Mouse (Mus musculus) 3T3-L1 (cell line): ENCODE results near the gene Kctd8.

Experiments used
- DNase-seq: peaks from one replicate; pipeline ENCODE4 v3.0.0-alpha.2; 2015; ENCODE audit warnings: low read depth, low spot score

Gene Kctd8

GRCm38 (mm10) chr5:69159897-69160509 lies 181.5 kb downstream of the Kctd8 start:
- DNase-seq, result no peak

- DNase-seq, result no peak
Measured at GRCm38 (mm10) chr5:69156489-69156888, 185.0 kb downstream of the Kctd8 start.

- no peak for DNase-seq
Measured at GRCm38 (mm10) chr5:69145827-69146226, 195.7 kb downstream of the Kctd8 start.

GRCm38 (mm10) chr5:69141082-69141481 lies 200.4 kb downstream of the Kctd8 start:
- DNase-seq, result no peak

- DNase-seq, result no peak
Measured at GRCm38 (mm10) chr5:69108718-69109117, 232.8 kb downstream of the Kctd8 start.

GRCm38 (mm10) chr5:69088912-69089311 lies 252.6 kb downstream of the Kctd8 start:
- no peak for DNase-seq
